8 mouse cellular contexts compared by ENCODE assay signal in genomic region chr16:78237641-78238051, GRCm38 (mm10).
DNase-seq lines count a peak whose midpoint lies in the region; ATAC-seq lines count a peak whose summit lies in the region.

No protein-coding gene starts in this region.

- intact Hi-C loops in left cerebral cortex, postnatal 4 days (cut with DNase I) = no loop called here
- intact Hi-C loops in left cerebral cortex, postnatal 25 days (cut with DNase I) = loop anchor here (1.0 to 2.0 kb wide), 2 partner anchors 15 to 64 kb away; partner anchors contain the start of gene Cxadr

- H3K4me3 ChIP-seq in hindbrain, embryonic 13.5 days = peak overlapping the region; percentile 40
- peak overlapping the region; percentile 39 for H3K4me3 ChIP-seq in midbrain, embryonic 12.5 days

- H3K27me3 ChIP-seq in hindbrain, embryonic 13.5 days = no peaks in the 10 kb centered on the region
- H3K27me3 ChIP-seq in midbrain, embryonic 12.5 days = no peaks in the 10 kb centered on the region

- peak; percentile 32 for DNase-seq in left cerebral cortex, postnatal 4 days
- DNase-seq in left cerebral cortex, postnatal 25 days (ENCODE audit: low spot score in 2 of 2) = no peak
- peak; percentile 71 for DNase-seq in embryo, embryonic 10.5 days (ENCODE audit: low spot score)
- DNase-seq in urinary bladder, adult 18-20 months (ENCODE audit: low spot score in 2 of 2) = no peak
- no peak for DNase-seq in urinary bladder, postnatal 10 days (ENCODE audit: low spot score)
- no peak for DNase-seq in thymus, adult 18-20 months

- 0% methylated on average over 15 of the region's 15 CpGs for WGBS in hindbrain, embryonic 13.5 days
- 0% methylated on average over 13 of the region's 15 CpGs for WGBS in midbrain, embryonic 12.5 days

- H3K9ac ChIP-seq in hindbrain, embryonic 13.5 days = peak overlapping the region; percentile 74
- H3K9ac ChIP-seq in midbrain, embryonic 12.5 days (replicated peaks) = peak overlapping the region; percentile 61

- H3K36me3 ChIP-seq in hindbrain, embryonic 13.5 days = no peaks in the 10 kb centered on the region
- H3K36me3 ChIP-seq in midbrain, embryonic 12.5 days = no peaks in the 10 kb centered on the region

- H3K9me3 ChIP-seq in hindbrain, embryonic 13.5 days = no peaks in the 10 kb centered on the region
- H3K9me3 ChIP-seq in midbrain, embryonic 12.5 days = no peaks in the 10 kb centered on the region

- H3K4me2 ChIP-seq in hindbrain, embryonic 13.5 days = peak overlapping the region; percentile 71
- peak overlapping the region; percentile 67 for H3K4me2 ChIP-seq in midbrain, embryonic 12.5 days (replicated peaks)

- peak; percentile 67 for ATAC-seq in hindbrain, embryonic 13.5 days (ENCODE audit: low FRiP score)
- peak; percentile 50 for ATAC-seq in midbrain, embryonic 12.5 days (ENCODE audit: low FRiP score, low read depth)

- peak overlapping the region; percentile 95 for H3K27ac ChIP-seq in hindbrain, embryonic 13.5 days
- peak overlapping the region; percentile 94 for H3K27ac ChIP-seq in midbrain, embryonic 12.5 days (replicated peaks)

- peaks cover 17% of the 10 kb centered on the region for H3K4me1 ChIP-seq in hindbrain, embryonic 13.5 days (replicated peaks)
- peaks cover 13% of the 10 kb centered on the region for H3K4me1 ChIP-seq in midbrain, embryonic 12.5 days

Comparison
In these comparisons a context has a peak if more than half of its experiments do, and no peak if none do; other contexts are left out.
1. DNase-seq: peak in left cerebral cortex, postnatal 4 days (single experiment) and embryo, embryonic 10.5 days (single experiment); none in left cerebral cortex, postnatal 25 days (0 of 2), urinary bladder, adult 18-20 months (0 of 2), urinary bladder, postnatal 10 days (single experiment) and thymus, adult 18-20 months (0 of 2).